Mouse (Mus musculus) intestine, postnatal 0 days (tissue): ENCODE measurements around the gene Drd1. TPM values are rescaled to one million over a fixed set of nuclear protein-coding genes. Genes with fewer than 3 reads are reported as not detected.

Experiments
- ATAC-seq: fragments of 200-750 bp; cut with Nextera tagmentation; 2 replicates; pipeline ENCODE4 v1.8.0; 2017; ENCODE audit warnings: mild to moderate bottlenecking, moderate TSS enrichment, moderate library complexity
- H3K27ac ChIP-seq: fragments of 300-500 bp; sonication (generic); 2 replicates; pipeline ENCODE4 v1.5.1; 2014; ENCODE audit warnings: mild to moderate bottlenecking, low read depth, low read length, moderate library complexity
- H3K27me3 ChIP-seq: fragments of 300-500 bp; sonication (generic); replicated peaks from 2 replicates; pipeline ENCODE4 v1.6.1; 2014; ENCODE audit warnings: low read length, mixed read lengths; ENCODE audit not compliant: control insufficient read depth, insufficient read depth
- H3K36me3 ChIP-seq: fragments of 300-500 bp; sonication (generic); 2 replicates; pipeline ENCODE4 v1.6.1; 2014; ENCODE audit warnings: mild to moderate bottlenecking, moderate library complexity; ENCODE audit not compliant: control insufficient read depth, insufficient read depth
- H3K4me1 ChIP-seq: fragments of 300-500 bp; sonication (generic); replicated peaks from 2 replicates; pipeline ENCODE4 v1.6.1; 2014; ENCODE audit warnings: antibody characterized with exemption, low read length, mixed read lengths; ENCODE audit not compliant: control insufficient read depth, insufficient read depth
- H3K4me2 ChIP-seq: fragments of 300-500 bp; sonication (generic); replicated peaks from 2 replicates; pipeline ENCODE4 v1.6.1; 2014; ENCODE audit warnings: low read depth, mild to moderate bottlenecking, moderate library complexity
- H3K4me3 ChIP-seq: fragments of 300-500 bp; sonication (generic); 2 replicates; pipeline ENCODE4 v1.5.1; 2014; ENCODE audit warnings: low read depth, low read length
- H3K9ac ChIP-seq: fragments of 300-500 bp; sonication (generic); 2 replicates; pipeline ENCODE4 v1.6.1; 2014; ENCODE audit warnings: mild to moderate bottlenecking, low read depth, low read length
- H3K9me3 ChIP-seq: fragments of 300-500 bp; sonication (generic); 2 replicates; pipeline ENCODE4 v1.6.1; 2016; ENCODE audit warnings: mixed run types; ENCODE audit not compliant: control insufficient read depth
- CTCF ChIP-seq: sonication (generic); IDR thresholded peaks from 2 replicates; pipeline ENCODE4 v1.5.1; 2016; ENCODE audit warnings: low read depth, mild to moderate bottlenecking, control low read depth, antibody characterized with exemption, moderate library complexity
- WGBS: fragments of 180-500 bp; shearing (Covaris S2); extraction: QIAGEN DNeasy Blood & Tissue Kit; methylation state at CpG from one replicate; pipeline ENCODE4 v1.1.7; 2014; 5-methylcytosine and 5-hydroxymethylcytosine counted together
- polyA plus RNA-seq: library from polyadenylated mRNA; unstranded; fragments of >200 nt; fragmentation: Nextera tagmentation; extraction: Ambion mirVana; gene quantifications from 2 replicates; pipeline ENCODE4 v1.2.1, GENCODE M21; 2015

Gene Drd1
- polyA plus RNA-seq, 1 experiment from 2014 or later, result 0.20 TPM

DNA sequence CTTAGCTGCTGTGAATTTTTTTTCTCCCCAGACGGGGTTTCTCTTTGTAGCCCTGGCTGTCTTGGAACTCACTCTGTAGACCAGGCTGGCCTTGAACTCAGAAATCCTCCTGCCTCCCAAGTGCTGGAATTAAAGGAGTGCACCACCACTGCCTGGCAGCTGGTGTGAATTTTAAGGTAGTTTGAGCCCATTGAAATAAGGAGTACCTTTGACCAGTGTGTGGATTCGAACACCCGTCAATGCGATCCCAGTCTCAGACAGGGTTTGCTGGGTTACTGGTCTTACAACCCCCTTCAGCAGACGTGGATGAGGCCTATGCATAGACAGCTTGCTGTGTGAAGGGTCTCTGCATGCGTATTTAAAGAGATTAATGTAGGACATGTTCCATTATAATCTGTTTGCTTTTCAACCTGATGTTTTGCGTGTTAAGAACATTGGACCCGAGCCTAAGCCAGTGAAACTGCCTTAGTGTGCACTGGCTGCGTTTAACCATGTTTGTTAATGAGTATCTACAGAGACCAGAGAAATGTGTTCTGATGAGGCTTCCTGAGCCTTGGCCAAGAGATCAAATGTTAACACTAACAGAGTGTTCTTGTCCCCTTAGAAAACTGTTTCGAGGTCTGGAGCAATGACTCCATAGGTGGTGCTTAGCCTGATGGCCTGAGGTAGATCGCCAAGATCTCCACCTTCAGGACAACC, 21.4 kb upstream of the Drd1 start:
- no peak for TF ChIP-seq CTCF
- no peaks in the 10 kb centered on the region for H3K27me3 ChIP-seq
- 60% methylated on average over 11 of the region's 11 CpGs for WGBS
- no peak for ATAC-seq
- H3K9me3 ChIP-seq, result no peaks in the 10 kb centered on the region
- peaks cover 9% of the 10 kb centered on the region; the same call in 1 of the 2 replicates for H3K4me1 ChIP-seq
- H3K4me2 ChIP-seq, result 0 out of 2 replicates have a peak overlapping the region, but pooled peaks have one; percentile 30
- no peak overlapping the region for H3K4me3 ChIP-seq
- H3K27ac ChIP-seq, result peak overlapping the region; percentile 15; the same call in 1 of the 2 replicates
- H3K36me3 ChIP-seq, result no peaks in the 10 kb centered on the region; the same call in 1 of the 2 replicates
- no peak overlapping the region for H3K9ac ChIP-seq

DNA sequence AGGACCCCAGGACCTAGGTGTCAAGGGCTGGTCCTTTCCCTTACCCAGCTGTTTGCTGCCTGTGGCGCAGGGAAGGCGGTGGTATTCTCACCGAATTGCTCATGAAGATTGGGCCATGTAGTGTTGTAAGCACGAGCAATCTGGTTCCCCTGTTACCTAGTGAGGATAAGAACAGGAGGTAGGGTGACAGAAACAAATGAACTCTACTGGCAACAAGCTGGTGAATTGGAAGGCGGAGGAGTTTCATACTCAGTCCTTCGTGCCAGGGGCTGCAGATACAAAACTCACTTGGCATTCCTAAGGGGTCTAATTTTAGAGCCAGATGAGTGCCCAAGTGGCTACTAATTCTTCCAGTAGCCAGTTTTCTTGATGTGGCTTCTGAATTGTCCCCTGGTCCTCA, 20.5 kb upstream of the Drd1 start:
- H3K27ac ChIP-seq, result no peak overlapping the region
- no peaks in the 10 kb centered on the region for H3K36me3 ChIP-seq
- H3K9me3 ChIP-seq, result no peaks in the 10 kb centered on the region
- WGBS, result 90% methylated on average over 6 of the region's 6 CpGs
- no peaks in the 10 kb centered on the region for H3K27me3 ChIP-seq
- TF ChIP-seq CTCF, result no peak
- H3K9ac ChIP-seq, result no peak overlapping the region
- H3K4me2 ChIP-seq, result no peak overlapping the region
- no peak for ATAC-seq
- H3K4me1 ChIP-seq, result peaks cover 9% of the 10 kb centered on the region; the same call in 1 of the 2 replicates
- H3K4me3 ChIP-seq, result no peak overlapping the region

- Histone ChIP-seq H3K4me3 (no peak overlapping the region), H3K4me2 (no peak overlapping the region), H3K4me1 (peaks cover 9% of the 10 kb centered on the region; the same call in 1 of the 2 replicates), H3K36me3 (no peaks in the 10 kb centered on the region), H3K9me3 (no peaks in the 10 kb centered on the region), H3K9ac (no peak overlapping the region), H3K27ac (no peak overlapping the region), H3K27me3 (no peaks in the 10 kb centered on the region)
- no peak for TF ChIP-seq CTCF
- 78% methylated on average over 2 of the region's 2 CpGs for WGBS
- no peak for ATAC-seq
These were observed 19.9 kb upstream of the Drd1 start for GRCm38 (mm10) chr13:54075416-54075815.

DNA sequence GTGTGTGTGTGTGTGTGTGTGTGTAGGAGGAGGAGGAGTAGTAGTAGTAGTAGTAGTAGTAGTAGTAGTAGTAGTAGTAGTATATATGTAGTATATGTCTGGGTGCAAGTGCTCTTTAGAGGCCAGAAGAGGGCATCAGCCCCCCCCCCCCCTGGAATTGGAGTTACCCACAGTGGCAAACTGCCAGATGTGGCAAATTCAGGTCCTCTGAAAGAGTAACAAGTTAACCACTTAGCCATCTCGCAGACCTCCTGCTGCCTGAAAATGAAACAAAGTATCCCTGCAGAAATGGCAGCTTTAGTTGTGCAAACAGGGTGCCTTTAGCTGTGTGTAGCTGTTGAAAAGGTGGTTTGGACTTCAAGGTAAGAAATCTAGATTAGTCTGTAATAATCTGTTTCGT, 18.0 kb upstream of the Drd1 start:
- peak overlapping the region; percentile 79 for H3K4me2 ChIP-seq
- H3K4me3 ChIP-seq, result no peak overlapping the region
- H3K27ac ChIP-seq, result no peak overlapping the region
- H3K36me3 ChIP-seq, result no peaks in the 10 kb centered on the region
- H3K4me1 ChIP-seq, result 0 out of 2 replicates have a peak, but pooled peaks cover 5% of the 10 kb centered on the region
- 42% methylated on average over 2 of the region's 2 CpGs for WGBS
- no peak for ATAC-seq
- no peak for TF ChIP-seq CTCF
- H3K9me3 ChIP-seq, result no peaks in the 10 kb centered on the region
- no peak overlapping the region for H3K9ac ChIP-seq
- H3K27me3 ChIP-seq, result no peaks in the 10 kb centered on the region

DNA sequence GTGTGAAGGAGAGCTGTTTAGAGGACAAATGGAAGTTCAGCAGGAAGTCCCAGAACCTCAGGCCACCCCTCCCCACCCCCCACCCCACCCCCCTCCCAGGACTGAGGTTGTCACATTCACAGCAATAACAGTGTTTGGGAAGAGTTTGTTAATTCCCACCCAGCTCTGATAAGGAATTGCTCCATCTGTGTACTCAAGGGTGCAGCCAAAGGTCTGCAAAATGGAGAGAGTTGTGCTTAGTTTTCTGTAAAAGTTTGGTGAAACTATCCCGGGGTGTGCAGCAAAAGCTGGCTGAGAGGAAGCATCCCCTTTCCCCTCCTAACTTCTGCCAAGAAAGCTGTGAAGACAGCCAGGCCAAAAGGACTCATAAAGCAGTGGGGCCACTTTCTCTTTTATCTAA, 17.6 kb upstream of the Drd1 start:
- TF ChIP-seq CTCF, result no peak
- peak overlapping the region; percentile 79 for H3K4me2 ChIP-seq
- no peak for ATAC-seq
- no peaks in the 10 kb centered on the region for H3K9me3 ChIP-seq
- 0 out of 2 replicates have a peak, but pooled peaks cover 5% of the 10 kb centered on the region for H3K4me1 ChIP-seq
- H3K27me3 ChIP-seq, result no peaks in the 10 kb centered on the region
- no peak overlapping the region for H3K27ac ChIP-seq
- no peaks in the 10 kb centered on the region for H3K36me3 ChIP-seq
- peak overlapping the region; percentile 85 for H3K4me3 ChIP-seq
- 0% methylated on average over 1 of the region's 1 CpGs for WGBS
- no peak overlapping the region for H3K9ac ChIP-seq

DNA sequence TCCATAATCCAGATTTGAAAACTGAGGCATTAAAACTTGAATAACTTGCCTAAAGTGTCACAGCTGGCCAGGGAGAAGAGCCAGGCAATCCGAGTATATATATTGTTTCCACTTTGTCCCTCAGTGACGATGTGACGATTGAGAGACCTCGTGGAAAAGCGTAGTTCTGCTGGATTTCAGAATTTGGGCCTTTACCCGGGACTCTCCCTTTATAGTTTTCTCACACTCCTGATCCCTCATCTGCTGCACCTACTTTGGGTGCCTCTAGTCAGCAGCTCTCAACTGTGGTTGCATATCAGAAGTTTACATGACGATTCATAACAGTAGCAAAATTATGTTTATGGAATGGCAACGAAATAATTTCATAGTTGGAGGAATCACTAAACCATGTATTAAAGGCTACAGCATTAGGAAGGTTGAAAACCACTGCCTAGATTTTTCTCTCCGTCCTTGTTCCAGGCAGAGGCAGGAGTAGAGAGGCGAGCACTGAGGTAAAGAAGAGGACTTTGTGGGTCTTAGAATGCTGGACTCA, 17.1 kb upstream of the Drd1 start:
- 0 out of 2 replicates have a peak, but pooled peaks cover 5% of the 10 kb centered on the region for H3K4me1 ChIP-seq
- H3K27me3 ChIP-seq, result no peaks in the 10 kb centered on the region
- no peaks in the 10 kb centered on the region for H3K36me3 ChIP-seq
- peak overlapping the region; percentile 85 for H3K4me3 ChIP-seq
- peak overlapping the region; percentile 85 for H3K9ac ChIP-seq
- no peak for ATAC-seq
- no peak for TF ChIP-seq CTCF
- WGBS, result 16% methylated on average over 10 of the region's 10 CpGs
- H3K9me3 ChIP-seq, result no peaks in the 10 kb centered on the region
- H3K4me2 ChIP-seq, result peak overlapping the region; percentile 79
- H3K27ac ChIP-seq, result peak overlapping the region; percentile 82
